Mouse (Mus musculus) limb, embryonic 12.5 days (tissue): ENCODE measurements around the gene Arhgef10l. TPM values are rescaled to one million over a fixed set of nuclear protein-coding genes. Genes with fewer than 3 reads are reported as not detected.

ENCODE experiments used
- ATAC-seq: fragments of 200-750 bp; cut with Nextera tagmentation; 2 replicates; pipeline ENCODE4 v1.8.0; 2017; ENCODE audit warnings: low read depth, moderate TSS enrichment; ENCODE audit not compliant: insufficient number of reproducible peaks, insufficient read depth, low FRiP score, low TSS enrichment
- H3K27ac ChIP-seq: fragments of 300-500 bp; sonication (generic); 2 replicates; pipeline ENCODE4 v1.5.1; 2016; ENCODE audit warnings: mild to moderate bottlenecking, moderate library complexity
- H3K27me3 ChIP-seq: fragments of 300-500 bp; sonication (generic); 2 replicates; pipeline ENCODE4 v1.6.1; 2016; ENCODE audit warnings: mild to moderate bottlenecking, moderate library complexity
- H3K36me3 ChIP-seq: fragments of 300-500 bp; sonication (generic); 2 replicates; pipeline ENCODE4 v1.6.1; 2016; ENCODE audit warnings: mild to moderate bottlenecking, moderate library complexity
- H3K4me1 ChIP-seq: fragments of 300-500 bp; sonication (generic); replicated peaks from 2 replicates; pipeline ENCODE4 v1.6.1; 2016
- H3K4me2 ChIP-seq: fragments of 300-500 bp; sonication (generic); 2 replicates; pipeline ENCODE4 v1.6.1; 2016; ENCODE audit warnings: mild to moderate bottlenecking, moderate library complexity
- H3K4me3 ChIP-seq: fragments of 300-500 bp; sonication (generic); replicated peaks from 2 replicates; pipeline ENCODE4 v1.5.1; 2016; ENCODE audit warnings: mild to moderate bottlenecking
- H3K9ac ChIP-seq: fragments of 300-500 bp; sonication (generic); replicated peaks from 2 replicates; pipeline ENCODE4 v1.6.1; 2016; ENCODE audit warnings: mild to moderate bottlenecking, moderate library complexity
- H3K9me3 ChIP-seq: fragments of 300-500 bp; sonication (generic); 2 replicates; pipeline ENCODE4 v1.6.1; 2016; ENCODE audit warnings: mild to moderate bottlenecking, moderate library complexity
- WGBS: fragments of 180-500 bp; shearing (Covaris S2); methylation state at CpG from one replicate; pipeline ENCODE4 v1.1.7; 2016; 5-methylcytosine and 5-hydroxymethylcytosine counted together
- polyA plus RNA-seq: library from polyadenylated mRNA; unstranded; fragments of >200 nt; fragmentation: Nextera tagmentation; extraction: Ambion mirVana; gene quantifications from 2 replicates; pipeline ENCODE4 v1.2.1, GENCODE M21; 2016

Gene Arhgef10l
- polyA plus RNA-seq, 1 experiment from 2014 or later, result 20.0 TPM

DNA sequence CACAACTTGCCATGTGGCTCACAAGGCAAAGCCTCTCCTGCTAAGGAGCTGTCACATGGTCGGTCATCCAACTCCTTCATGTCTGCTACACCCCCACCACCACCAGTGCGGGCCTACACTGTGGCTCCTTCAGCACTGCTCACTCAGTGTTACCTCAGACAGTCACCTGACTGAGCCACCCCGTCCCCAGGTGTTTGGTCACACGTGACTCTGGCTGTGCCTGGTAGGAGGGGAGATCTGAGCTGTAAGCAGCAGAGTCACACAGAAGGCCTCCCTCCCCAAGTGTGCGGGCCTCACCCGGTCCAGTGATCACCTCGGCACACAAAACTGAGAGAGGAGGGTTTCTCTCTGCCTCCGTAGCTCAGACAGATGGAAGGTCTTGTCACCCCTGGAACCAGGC, 130.5 kb downstream of the Arhgef10l start:
- Histone ChIP-seq H3K27me3 (no peaks in the 10 kb centered on the region), H3K27ac (no peak overlapping the region), H3K36me3 (peaks cover 66% of the 10 kb centered on the region), H3K9ac (no peak overlapping the region), H3K4me2 (no peak overlapping the region), H3K4me3 (no peak overlapping the region), H3K4me1 (peaks cover 7% of the 10 kb centered on the region; the same call in 1 of the 2 replicates), H3K9me3 (no peaks in the 10 kb centered on the region)
- ATAC-seq, result no peak
- 83% methylated on average over 8 of the region's 8 CpGs for WGBS

DNA sequence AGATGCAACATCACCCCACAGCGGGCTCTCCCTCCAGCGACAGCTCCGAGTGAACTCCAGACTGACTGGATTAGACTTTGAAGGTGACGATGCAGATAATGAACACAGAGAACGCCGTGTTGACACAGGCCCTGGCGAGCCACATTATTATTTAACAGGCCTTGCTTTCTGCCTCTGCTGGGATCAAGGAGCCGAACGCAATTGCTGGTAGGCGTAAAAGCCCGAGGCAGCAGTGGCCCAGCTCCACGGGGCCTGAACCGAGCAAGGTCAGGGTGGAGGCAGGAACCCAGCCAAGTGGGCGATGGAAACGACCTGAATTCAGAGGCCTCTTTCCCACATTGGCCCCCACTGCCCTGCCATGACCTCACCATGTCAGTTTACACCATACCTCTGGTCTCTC, 133.5 kb downstream of the Arhgef10l start:
- no peaks in the 10 kb centered on the region for H3K27me3 ChIP-seq
- no peak overlapping the region for H3K9ac ChIP-seq
- ATAC-seq, result no peak
- 21% methylated on average over 15 of the region's 15 CpGs for WGBS
- H3K27ac ChIP-seq, result no peak overlapping the region
- no peak overlapping the region for H3K4me3 ChIP-seq
- peaks cover 7% of the 10 kb centered on the region; the same call in 1 of the 2 replicates for H3K4me1 ChIP-seq
- H3K36me3 ChIP-seq, result peaks cover 62% of the 10 kb centered on the region
- no peak overlapping the region for H3K4me2 ChIP-seq
- H3K9me3 ChIP-seq, result no peaks in the 10 kb centered on the region

DNA sequence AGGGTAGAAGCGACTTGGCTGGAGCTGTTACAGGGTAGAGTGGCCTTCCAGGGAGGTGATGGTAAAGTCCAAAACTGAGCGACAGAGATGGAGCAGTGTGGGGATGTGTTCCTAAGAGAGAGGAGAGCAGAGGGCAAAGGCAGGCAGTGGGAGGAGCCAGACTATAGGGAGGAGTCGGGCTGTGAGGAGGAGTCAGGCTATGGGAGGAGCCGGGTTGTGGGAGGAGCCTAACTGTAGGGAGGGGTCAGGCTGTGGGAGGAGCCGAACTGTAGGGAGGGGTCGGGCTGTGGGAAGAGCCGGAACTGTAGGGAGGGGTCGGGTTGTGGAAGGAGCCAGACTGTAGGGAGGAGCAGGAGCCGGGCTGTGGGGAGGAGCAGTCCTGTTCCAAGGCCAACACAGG, 134.8 kb downstream of the Arhgef10l start:
- WGBS, result 32% methylated on average over 9 of the region's 9 CpGs
- Histone ChIP-seq H3K4me1 (peaks cover 7% of the 10 kb centered on the region; the same call in 1 of the 2 replicates), H3K36me3 (peaks cover 55% of the 10 kb centered on the region), H3K4me2 (no peak overlapping the region), H3K27me3 (no peaks in the 10 kb centered on the region), H3K4me3 (no peak overlapping the region), H3K9ac (no peak overlapping the region), H3K9me3 (no peaks in the 10 kb centered on the region), H3K27ac (no peak overlapping the region)
- no peak for ATAC-seq

DNA sequence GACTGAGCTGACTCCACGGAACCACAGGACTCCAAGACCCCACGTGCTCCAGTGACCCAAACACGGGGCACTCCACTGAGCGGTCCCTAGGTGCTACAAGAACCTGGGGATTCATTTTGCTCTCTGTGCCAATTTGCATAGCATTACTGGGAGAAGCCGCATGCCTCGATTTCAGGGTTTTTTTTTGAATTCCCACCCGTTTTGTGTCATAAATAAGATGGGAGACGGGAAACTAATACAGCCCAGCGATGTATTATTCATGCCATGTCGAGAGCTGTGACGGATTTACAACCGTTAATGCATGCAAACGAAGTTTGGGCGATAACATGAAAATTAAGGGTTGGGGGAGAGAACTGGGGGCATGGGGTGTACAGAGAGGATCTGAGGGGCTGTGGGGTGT, 136.1 kb downstream of the Arhgef10l start:
- Histone ChIP-seq H3K27me3 (no peaks in the 10 kb centered on the region), H3K9me3 (no peaks in the 10 kb centered on the region), H3K4me2 (no peak overlapping the region), H3K4me1 (peaks cover 7% of the 10 kb centered on the region; the same call in 1 of the 2 replicates), H3K9ac (no peak overlapping the region), H3K4me3 (no peak overlapping the region), H3K36me3 (peaks cover 55% of the 10 kb centered on the region), H3K27ac (no peak overlapping the region)
- ATAC-seq, result no peak
- 78% methylated on average over 14 of the region's 14 CpGs for WGBS

DNA sequence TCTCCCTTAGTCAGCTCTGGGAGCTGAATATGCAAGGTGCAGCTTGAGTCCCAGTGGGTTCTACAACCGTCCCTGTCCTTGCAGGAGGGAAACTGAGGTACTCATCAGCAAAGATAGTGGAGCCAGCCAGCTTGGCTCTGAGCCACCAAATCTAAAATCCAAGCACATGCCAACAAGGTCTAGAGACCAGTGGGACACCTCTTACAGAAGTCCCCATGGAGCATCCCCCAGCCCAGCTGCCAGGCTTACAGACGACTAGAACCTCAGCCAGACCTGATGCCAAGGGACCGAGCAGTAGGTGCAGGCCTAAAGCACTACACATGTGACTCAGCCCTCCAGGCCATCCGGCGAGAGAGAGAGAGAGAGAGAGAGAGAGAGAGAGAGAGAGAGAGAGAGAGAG, 137.4 kb downstream of the Arhgef10l start:
- no peak for ATAC-seq
- Histone ChIP-seq H3K9me3 (no peaks in the 10 kb centered on the region), H3K9ac (no peak overlapping the region), H3K27me3 (no peaks in the 10 kb centered on the region), H3K4me2 (no peak overlapping the region), H3K4me1 (peaks cover 7% of the 10 kb centered on the region; the same call in 1 of the 2 replicates), H3K36me3 (peaks cover 45% of the 10 kb centered on the region), H3K27ac (no peak overlapping the region), H3K4me3 (no peak overlapping the region)
- WGBS, result 78% methylated on average over 5 of the region's 5 CpGs

DNA sequence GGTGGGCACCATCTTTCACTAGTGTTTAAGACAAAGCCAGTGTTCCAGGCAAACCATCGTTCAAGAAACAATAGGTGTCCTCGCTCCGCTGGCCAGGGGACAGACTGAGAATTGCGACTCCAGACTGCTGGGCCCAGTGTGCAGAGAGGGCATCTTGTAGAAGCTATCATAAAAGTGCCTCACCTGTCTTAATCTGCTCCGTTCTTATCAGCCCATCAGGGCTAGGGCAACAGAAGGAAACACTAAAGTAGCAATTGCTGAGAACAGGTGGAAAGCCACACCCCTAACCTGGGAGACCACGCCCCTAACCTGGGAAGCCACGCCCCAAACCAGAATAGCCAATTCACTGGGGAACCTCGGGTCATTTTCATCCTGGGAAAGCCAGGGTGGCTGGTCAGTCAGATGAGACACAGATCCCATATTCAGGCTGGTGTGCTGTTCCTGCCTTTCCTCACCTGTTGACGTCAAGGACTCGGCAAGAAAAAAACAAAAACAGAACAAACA, 140.1 kb downstream of the Arhgef10l start:
- no peak overlapping the region for H3K4me2 ChIP-seq
- 80% methylated on average over 10 of the region's 10 CpGs for WGBS
- H3K4me1 ChIP-seq, result no peaks in the 10 kb centered on the region; the same call in 1 of the 2 replicates
- no peak overlapping the region for H3K4me3 ChIP-seq
- H3K36me3 ChIP-seq, result peaks cover 58% of the 10 kb centered on the region
- no peak for ATAC-seq
- H3K27me3 ChIP-seq, result no peaks in the 10 kb centered on the region
- H3K9ac ChIP-seq, result no peak overlapping the region
- no peaks in the 10 kb centered on the region for H3K9me3 ChIP-seq
- H3K27ac ChIP-seq, result no peak overlapping the region

DNA sequence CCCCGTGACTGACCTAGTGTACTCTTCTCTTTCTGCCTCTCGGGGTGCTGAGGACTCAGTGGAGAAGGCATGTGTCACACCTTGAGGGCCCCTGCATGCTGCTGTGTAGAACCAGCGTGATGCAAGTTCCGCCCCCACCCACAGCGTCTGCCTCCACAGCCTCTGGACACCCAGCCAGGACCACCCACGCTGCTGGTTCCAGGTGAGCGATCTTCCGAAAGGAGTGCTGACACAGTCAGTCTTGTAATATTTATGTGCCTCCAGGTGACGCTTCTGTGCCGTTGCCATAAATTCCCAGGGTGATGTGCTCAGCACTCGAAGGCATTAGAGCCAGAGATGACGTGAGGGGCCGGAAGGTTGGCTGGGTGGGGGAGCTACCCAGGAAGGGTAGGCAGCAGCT, 140.9 kb downstream of the Arhgef10l start:
- Histone ChIP-seq H3K27me3 (no peaks in the 10 kb centered on the region), H3K9me3 (no peaks in the 10 kb centered on the region), H3K9ac (no peak overlapping the region), H3K4me2 (no peak overlapping the region), H3K36me3 (peaks cover 60% of the 10 kb centered on the region), H3K4me3 (no peak overlapping the region), H3K4me1 (no peaks in the 10 kb centered on the region; the same call in 1 of the 2 replicates), H3K27ac (0 out of 2 replicates have a peak overlapping the region, but pooled peaks have one; percentile 7)
- WGBS, result 61% methylated on average over 13 of the region's 13 CpGs
- no peak for ATAC-seq

DNA sequence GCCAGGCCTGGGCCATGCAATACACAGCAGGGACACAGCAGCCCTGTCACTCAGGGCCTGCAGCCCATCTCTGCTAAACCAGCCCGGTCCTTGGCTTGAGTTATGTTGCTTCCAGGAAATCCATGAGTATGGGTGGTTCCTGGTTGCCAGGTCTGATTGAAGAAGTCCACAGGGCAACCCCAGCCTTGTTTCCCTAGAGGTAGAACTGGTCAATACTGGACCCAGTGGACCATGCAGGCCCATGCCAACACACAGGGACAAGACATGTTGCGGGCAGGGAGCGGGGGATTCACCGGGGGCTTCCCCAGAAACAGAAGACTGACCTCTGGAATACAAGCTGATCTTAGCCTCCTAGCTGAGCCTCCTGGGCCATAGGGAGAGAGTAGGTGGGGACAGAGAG, 142.9 kb downstream of the Arhgef10l start:
- Histone ChIP-seq H3K27me3 (no peaks in the 10 kb centered on the region), H3K9me3 (no peaks in the 10 kb centered on the region), H3K9ac (no peak overlapping the region), H3K36me3 (peaks cover 71% of the 10 kb centered on the region), H3K4me2 (no peak overlapping the region), H3K4me1 (peaks cover 5% of the 10 kb centered on the region; the same call in 1 of the 2 replicates), H3K27ac (no peak overlapping the region), H3K4me3 (no peak overlapping the region)
- no peak for ATAC-seq
- WGBS, result 93% methylated on average over 4 of the region's 4 CpGs

DNA sequence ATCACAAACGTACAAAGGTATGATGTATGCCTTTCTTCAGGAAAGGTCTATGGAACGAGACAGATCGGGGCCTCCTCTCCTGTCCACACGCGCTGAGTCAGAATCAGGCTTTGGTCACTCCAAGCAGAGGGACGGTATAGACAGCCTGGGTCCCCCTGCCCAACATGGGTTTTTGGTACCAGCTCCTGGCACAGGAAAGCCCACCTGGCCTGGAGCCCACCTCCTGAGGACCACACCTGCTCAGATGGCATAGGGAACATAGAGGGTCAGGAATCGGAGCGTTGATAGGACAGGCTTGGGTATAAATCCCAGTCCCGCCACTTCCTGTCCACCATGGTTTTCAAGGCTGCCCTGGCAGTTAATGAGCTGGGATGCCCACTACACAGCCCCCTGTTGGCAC, 145.1 kb downstream of the Arhgef10l start:
- no peak overlapping the region for H3K4me2 ChIP-seq
- no peaks in the 10 kb centered on the region for H3K9me3 ChIP-seq
- H3K9ac ChIP-seq, result no peak overlapping the region
- ATAC-seq, result no peak
- H3K36me3 ChIP-seq, result peaks cover 73% of the 10 kb centered on the region
- 94% methylated on average over 9 of the region's 9 CpGs for WGBS
- no peak overlapping the region for H3K27ac ChIP-seq
- no peak overlapping the region for H3K4me3 ChIP-seq
- H3K27me3 ChIP-seq, result no peaks in the 10 kb centered on the region
- H3K4me1 ChIP-seq, result peaks cover 6% of the 10 kb centered on the region; the same call in 1 of the 2 replicates

DNA sequence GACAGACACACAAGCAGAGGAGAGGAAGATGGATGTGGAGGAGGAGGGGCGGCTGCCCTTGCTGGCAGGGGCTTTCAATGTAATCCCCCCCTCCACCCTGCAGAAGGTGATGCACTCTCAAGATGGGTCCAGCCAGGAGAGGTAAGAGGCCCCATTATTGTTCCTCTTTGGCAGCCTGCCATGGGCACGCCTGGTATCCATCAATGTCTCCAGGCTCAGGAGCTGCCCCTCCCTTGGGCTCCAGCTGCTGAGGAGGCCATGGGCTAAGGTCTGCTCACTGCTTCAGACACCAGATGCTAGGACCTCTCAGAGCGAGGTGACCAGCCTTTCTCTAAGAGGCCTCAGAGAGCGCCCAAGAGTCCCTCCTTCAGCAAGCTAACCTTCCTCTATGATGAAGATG, 152.0 kb downstream of the Arhgef10l start:
- H3K4me2 ChIP-seq, result no peak overlapping the region
- H3K27me3 ChIP-seq, result 0 out of 2 replicates have a peak, but pooled peaks cover 3% of the 10 kb centered on the region
- peaks cover 50% of the 10 kb centered on the region for H3K36me3 ChIP-seq
- no peak overlapping the region for H3K4me3 ChIP-seq
- no peak overlapping the region for H3K27ac ChIP-seq
- no peaks in the 10 kb centered on the region for H3K9me3 ChIP-seq
- 86% methylated on average over 4 of the region's 4 CpGs for WGBS
- H3K9ac ChIP-seq, result no peak overlapping the region
- H3K4me1 ChIP-seq, result 0 out of 2 replicates have a peak, but pooled peaks cover 12% of the 10 kb centered on the region
- ATAC-seq, result peak; percentile 56

DNA sequence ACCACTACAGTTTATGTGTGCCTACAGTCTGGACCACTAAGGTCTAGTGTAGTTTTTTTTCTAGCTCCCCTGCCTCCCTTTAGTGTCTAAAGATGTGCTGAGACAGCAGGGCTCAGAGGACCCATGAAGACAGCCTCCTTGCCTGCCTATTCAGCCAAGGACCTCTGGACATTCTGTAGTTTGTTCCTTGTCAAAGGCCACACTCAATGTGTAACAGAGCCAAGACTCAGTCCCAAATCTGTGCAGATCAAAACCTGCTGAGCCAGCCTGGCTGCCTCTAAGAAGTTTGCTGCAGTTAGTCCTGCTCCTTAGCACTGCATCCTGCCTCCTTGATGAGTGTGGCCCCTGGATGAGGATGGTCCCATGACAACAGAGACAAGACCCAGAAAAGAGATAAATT, 156.0 kb downstream of the Arhgef10l start:
- Histone ChIP-seq H3K4me2 (no peak overlapping the region), H3K27me3 (peaks cover 10% of the 10 kb centered on the region; the same call in 1 of the 2 replicates), H3K36me3 (peaks cover 21% of the 10 kb centered on the region), H3K4me1 (0 out of 2 replicates have a peak, but pooled peaks cover 6% of the 10 kb centered on the region), H3K9me3 (no peaks in the 10 kb centered on the region), H3K9ac (no peak overlapping the region), H3K4me3 (no peak overlapping the region), H3K27ac (no peak overlapping the region)
- ATAC-seq, result no peak

DNA sequence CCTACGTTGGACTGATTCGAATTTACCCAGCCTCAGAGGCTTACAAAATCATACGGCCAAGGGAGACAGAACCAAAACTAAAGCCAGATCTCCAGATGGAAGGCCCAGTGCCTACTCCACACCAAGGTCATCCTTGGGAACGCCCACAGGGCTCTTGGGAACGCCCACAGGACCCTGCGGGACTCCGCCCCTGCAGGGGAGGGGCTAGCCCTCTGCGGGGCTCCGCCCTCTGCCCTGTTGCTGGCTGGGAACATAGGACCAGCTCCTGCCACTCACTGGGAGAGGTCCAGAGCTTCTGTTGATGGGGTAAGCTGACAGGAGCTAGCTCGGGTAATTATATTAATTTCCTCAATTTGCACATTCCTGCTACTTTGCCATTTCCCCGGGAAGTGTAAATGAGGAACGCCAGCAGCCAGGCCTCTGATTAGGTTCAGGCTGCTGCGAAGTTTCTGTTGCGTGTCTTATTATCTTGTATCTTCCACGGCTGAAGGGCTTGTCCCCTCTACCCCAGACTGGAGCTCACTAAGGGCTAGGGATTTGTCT, 158.6 kb downstream of the Arhgef10l start:
- WGBS, result 41% methylated on average over 15 of the region's 15 CpGs
- Histone ChIP-seq H3K4me2 (no peak overlapping the region), H3K4me1 (peaks cover 7% of the 10 kb centered on the region; the same call in 1 of the 2 replicates), H3K27me3 (peaks cover 29% of the 10 kb centered on the region; the same call in 1 of the 2 replicates), H3K36me3 (0 out of 2 replicates have a peak, but pooled peaks cover under 1% of the 10 kb centered on the region), H3K9me3 (no peaks in the 10 kb centered on the region), H3K9ac (no peak overlapping the region), H3K4me3 (no peak overlapping the region), H3K27ac (no peak overlapping the region)
- no peak for ATAC-seq
